Mouse (Mus musculus): ENCODE measurements around the gene Fkbp3.
"Not testable (repeated sequence)": the region's sequence is repeated elsewhere in the genome, so short reads cannot be mapped to it uniquely, and the experiment has no call there.

Fkbp3 gene

DNA sequence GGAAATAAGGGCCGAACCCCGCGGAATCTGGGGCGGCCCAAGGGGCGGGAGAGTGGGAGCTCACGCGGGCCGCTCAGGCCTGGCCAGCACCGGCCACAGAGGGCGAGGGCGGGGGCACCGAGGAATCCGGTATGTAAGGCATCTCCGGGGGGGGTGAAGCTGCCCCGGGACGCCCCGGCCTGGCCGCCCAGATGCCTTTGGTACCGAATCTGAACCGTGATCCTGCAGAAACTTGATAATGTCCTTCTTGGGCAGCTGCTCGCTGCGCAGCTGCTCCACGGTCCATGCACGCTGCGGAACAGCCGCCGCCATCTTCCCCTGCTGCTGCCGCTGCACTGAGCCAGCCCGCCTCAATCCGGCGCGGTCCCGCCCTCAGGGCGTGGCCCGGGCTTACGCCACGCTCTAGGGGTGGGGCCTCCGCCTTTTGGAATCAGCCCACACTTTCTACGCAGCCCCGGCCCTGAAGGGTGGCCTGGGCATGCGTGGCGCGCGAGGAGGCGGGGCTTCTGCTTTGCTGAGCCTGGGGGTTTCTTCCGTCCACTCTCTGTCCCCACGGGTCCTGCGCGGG, at the start of gene Fkbp3:
TSS of gene Fkbp3 (minus strand) at position 397 of the 568 bp plus-strand sequence.
- DNase-seq = peak; percentile 94 to 97

DNA sequence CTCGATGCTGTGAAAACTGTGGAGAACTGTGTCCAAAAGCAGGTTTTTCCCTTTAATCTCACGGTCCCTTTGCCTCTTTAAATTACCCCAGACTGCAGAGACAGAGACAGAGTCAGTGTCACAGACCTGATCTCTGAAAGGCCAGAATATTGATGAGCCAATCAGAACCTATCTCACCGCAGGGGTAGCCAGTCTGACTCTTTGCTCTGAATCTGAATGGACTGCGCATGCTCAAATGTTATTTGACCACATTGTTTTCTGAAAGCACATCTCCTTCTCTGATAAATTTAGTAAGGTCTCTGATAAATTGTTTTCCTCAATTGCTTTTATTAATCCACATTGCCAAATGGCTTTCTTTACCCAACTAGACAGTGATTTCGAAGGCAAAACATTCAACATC, 45.6 kb upstream of the Fkbp3 start:
- DNase-seq = no peak

GRCm38 (mm10) chr12:65118968-65119367, 45.2 kb upstream of the Fkbp3 start:
- DNase-seq = no peak

DNA sequence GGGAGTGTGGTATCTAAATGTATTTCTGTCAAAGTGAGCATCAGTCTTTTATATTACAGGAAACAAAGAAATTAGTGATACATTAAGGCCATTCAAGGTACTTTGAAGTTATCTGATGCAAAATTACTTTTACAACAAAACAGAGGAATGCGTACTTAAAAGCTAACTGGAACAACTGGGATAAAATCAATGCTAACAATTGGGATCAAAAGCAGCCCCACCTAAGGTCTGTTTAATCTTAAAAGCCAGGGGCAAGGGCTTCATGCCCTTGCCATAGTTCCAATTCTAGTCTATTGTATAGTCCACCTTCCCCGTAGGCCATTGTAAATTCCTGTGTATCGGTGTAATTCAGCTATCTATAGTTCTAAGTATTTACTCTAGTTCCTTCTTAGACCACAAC, 41.2 kb upstream of the Fkbp3 start:
- not testable (repeated sequence) for DNase-seq

GRCm38 (mm10) chr12:65113925-65114324, 40.1 kb upstream of the Fkbp3 start:
- no peak for DNase-seq

DNA sequence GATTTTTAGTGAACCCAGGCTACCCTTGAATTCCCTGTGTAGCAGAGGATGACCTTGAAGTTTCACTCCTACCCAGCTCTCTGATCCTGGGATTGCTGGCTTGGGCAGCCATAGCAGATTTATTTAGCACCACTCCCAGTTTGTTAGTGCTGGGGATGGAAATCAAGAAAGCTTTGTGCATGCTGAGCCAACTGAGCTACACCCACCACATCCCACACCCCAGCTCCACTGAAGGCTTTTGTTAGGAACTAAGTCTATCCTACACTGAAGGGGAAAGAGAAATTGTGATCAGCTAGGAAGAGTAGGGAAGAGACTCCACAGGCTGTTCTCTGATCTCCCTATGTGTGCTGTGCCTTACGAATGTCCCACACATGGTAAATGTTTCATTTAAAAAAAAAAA, 39.0 kb upstream of the Fkbp3 start:
- DNase-seq = no peak

GRCm38 (mm10) chr12:65111503-65111902, 37.7 kb upstream of the Fkbp3 start:
- DNase-seq = no peak

GRCm38 (mm10) chr12:65108746-65109145, 34.9 kb upstream of the Fkbp3 start:
- no peak for DNase-seq

DNA sequence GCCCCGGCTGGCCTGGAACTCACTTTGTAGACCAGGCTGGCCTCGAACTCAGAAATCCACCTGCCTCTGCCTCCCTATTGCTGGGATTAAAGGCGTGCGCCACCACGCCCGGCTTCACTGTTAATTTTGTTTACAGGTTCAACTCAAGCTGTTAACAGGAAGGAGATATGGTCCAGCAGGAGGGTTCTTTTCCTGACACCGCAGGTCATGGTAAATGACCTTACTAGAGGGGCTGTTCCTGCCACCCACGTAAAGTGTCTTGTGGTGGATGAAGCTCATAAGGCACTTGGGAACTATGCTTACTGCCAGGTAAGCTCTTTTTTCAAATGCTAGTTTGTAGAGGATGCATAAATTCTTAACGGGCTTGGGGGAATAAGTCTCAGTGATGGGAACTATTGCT, 3.1 kb upstream of the Fkbp3 start:
- no peak for DNase-seq

DNA sequence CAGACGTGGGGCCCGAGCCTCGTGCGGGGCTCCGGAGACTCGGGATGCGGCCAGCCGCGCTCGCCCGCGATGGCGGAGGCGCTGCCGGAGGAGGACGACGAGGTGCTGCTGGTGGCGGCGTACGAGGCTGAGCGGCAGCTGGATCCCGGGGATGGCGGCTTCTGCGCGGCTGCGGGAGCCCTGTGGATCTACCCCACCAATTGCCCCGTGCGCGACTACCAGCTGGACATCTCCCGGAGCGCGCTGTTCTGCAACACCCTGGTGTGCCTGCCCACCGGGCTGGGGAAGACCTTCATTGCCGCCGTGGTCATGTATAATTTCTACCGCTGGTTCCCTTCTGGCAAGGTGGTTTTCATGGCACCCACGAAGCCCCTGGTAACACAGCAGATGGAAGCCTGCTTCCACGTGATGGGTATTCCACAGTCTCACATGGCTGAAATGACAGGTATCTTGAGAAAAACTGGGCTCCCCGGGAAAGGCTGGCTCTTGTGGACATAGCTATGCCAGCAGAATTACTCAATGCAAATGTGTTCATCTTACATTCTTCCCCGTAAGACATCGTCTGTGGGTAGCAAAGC, 2.0 kb upstream of the Fkbp3 start:
- DNase-seq = no peak

- DNase-seq = peak; percentile 87
These were observed 1.4 kb upstream of the Fkbp3 start, which contains the start of gene Fancm for GRCm38 (mm10) chr12:65075085-65075732. Gene Fancm (plus strand): TSS chr12:65075603.

DNA sequence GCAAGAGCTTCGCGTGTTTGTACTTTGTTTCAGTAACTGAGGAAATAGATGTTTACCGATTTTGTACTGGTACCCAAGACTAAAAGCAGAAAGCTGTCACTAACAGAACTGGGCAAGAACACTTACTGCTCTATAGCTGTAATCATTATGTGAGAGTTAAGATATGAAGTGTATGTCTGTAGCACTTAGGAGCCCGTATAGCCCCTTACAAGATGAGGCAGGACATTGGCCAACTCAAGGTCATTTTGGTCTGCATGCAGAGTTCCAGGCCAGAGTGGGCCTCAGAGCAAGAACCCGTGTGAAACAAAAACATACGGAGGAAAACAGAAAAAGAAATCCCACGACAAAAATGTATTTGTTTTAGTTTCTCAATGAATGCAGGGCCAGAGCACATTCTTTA, 844 bp upstream of the Fkbp3 start:
- no peak for DNase-seq

DNA sequence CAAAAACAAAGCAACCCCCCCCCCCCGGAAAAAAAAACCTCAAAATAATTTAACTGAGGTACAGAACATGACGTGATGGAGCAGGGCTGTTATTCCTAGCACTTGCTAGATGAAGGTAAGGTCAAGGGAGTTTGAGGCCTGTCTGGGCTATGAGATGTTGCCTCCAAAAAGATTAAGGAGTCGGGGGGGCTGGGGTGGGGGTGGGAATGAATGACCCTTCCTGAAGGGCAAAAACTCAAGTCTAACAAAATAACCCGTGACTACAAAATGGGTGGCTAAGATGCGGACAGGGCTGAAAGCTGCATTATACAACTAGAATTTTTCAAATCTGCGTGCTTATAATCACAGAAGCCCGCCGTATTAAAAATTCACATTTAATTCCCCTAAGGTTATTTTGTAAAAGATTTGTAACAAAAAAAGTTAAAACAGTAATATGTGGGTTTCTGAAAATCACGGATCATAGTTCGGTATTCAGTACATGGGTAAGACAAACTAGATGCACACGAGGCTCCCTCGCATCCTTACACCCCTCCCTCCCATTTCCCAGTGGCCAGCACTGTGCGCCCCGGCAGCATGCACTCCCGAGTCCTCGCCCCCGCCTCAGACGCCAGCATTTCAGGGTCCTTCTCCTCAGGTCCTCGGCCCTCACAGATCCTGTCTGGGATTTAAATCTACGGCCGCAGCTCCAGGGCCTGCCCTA, 746 bp downstream of the Fkbp3 start:
- no peak for DNase-seq

GRCm38 (mm10) chr12:65068409-65068808, 5.4 kb downstream of the Fkbp3 start:
- no peak for DNase-seq

GRCm38 (mm10) chr12:65066234-65066633, 7.6 kb downstream of the Fkbp3 start:
- no peak for DNase-seq

DNA sequence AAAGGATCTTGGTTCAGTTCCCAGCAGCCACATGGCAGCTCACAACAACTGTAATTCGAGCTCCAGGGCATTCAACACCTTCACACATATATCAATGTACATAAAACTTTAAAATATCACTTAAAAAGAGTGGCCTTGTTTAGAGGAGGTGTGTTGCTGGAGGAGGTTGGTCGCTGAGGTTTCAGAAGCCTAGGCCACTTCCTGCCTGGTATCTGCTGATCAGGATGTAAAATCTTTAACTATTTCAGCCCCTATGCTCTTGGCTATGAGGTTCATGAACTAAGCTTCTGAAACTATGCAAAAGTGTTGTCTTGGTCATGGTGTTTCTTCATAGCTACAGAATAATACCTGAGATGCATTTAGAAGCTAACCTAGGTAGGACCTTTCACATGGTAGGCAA, 8.6 kb downstream of the Fkbp3 start:
- no peak for DNase-seq

- DNase-seq = no peak
These were observed 12.7 kb downstream of the Fkbp3 start for GRCm38 (mm10) chr12:65061082-65061481.

- DNase-seq = no peak
These were observed 15.6 kb downstream of the Fkbp3 start for GRCm38 (mm10) chr12:65058203-65058602.

DNA sequence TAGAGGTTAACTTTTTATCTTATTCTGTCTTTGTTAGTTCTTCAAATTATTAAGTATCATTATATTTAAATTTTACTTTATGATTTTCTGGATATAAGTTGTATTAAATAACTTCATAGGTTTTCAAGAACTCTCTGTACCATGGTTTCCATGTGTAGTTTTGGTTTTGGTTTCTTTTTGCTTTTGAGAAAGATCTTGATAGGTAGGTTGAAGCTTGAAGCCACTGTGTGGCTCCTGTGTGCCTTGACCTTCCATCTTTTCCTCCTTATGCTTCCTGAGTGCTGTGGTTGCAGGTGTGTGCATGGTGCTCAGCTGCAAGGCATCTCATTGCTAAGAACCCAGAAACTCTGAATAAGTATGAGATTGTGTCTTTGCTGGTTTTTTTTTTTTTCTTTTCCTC, 25.0 kb downstream of the Fkbp3 start:
- no peak for DNase-seq

GRCm38 (mm10) chr12:65037546-65037937, 36.3 kb downstream of the Fkbp3 start:
- DNase-seq = no peak

GRCm38 (mm10) chr12:65036892-65037545, 36.8 kb downstream of the Fkbp3 start:
- no peak for DNase-seq

DNA sequence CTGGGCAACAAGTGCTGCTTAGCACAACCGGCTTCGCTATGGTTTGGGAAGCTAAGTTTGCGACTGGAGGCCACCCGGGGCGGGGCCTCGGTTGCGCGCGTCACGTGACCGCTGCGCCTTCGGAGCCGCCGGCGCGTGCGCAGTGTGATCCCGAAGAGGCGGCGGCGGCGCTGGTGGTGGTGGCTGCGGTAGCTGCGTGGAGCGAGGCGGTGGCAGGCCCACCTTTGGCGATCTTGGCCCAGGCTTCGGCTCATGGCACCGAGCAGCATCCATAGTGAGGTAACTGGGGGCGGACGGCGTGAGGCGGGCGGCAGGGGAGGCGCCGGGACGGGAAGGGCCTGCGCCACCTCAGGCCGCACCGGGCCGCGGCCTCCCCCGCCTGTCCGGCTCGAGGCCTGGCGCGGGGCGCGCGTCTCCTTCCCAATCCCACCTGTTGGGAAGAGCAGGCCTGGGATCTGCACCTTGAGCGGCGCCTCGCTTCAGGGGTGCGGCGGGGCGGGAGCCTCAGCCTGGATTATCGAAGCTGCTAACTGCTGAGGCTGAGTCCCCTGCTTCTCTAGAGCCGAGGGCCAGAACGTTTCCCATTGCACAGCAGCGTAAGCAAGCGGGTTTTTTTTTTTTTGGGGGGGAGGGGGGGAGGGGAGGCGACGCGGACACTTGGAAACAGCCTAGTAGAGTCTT, 37.5 kb downstream of the Fkbp3 start, which contains the start of gene Prpf39:
TSS of gene Prpf39 (plus strand) at position 144 of the 681 bp plus-strand sequence.
- peak; percentile 91 to 92 for DNase-seq

- no peak for DNase-seq
These were observed 38.0 kb downstream of the Fkbp3 start for GRCm38 (mm10) chr12:65035839-65036189.
